Mouse (Mus musculus): Measurements from ENCODE around the gene Vsir.
A peak's percentile ranks its signal among the peaks of the same experiment; 100 is the strongest.

The Vsir gene

GRCm38 (mm10) chr10:60346701-60347405 is at the start of gene Vsir:
Vsir (plus strand) TSS chr10:60346851.
- peak; percentile 76 for DNase-seq

GRCm38 (mm10) chr10:60299636-60300035 is 47.0 kb upstream of the Vsir start:
- no peak for DNase-seq

GRCm38 (mm10) chr10:60303419-60303818 is 43.2 kb upstream of the Vsir start:
- no peak for DNase-seq

- peak; percentile 69 for DNase-seq
Observed at GRCm38 (mm10) chr10:60304854-60305628, 41.6 kb upstream of the Vsir start.

GRCm38 (mm10) chr10:60310629-60311028 is 36.0 kb upstream of the Vsir start:
- no peak for DNase-seq

GRCm38 (mm10) chr10:60313606-60314005 is 33.0 kb upstream of the Vsir start:
- DNase-seq, result no peak

- DNase-seq, result no peak
Observed at GRCm38 (mm10) chr10:60316166-60316565, 30.5 kb upstream of the Vsir start.

GRCm38 (mm10) chr10:60328963-60329650 is 17.5 kb upstream of the Vsir start:
- DNase-seq, result no peak

GRCm38 (mm10) chr10:60334583-60334982 is 12.1 kb upstream of the Vsir start:
- DNase-seq, result no peak

- no peak for DNase-seq
Observed at GRCm38 (mm10) chr10:60335021-60335420, 11.6 kb upstream of the Vsir start.

GRCm38 (mm10) chr10:60341528-60341927 is 5.1 kb upstream of the Vsir start:
- DNase-seq, result no peak

GRCm38 (mm10) chr10:60344111-60344510 is 2.5 kb upstream of the Vsir start:
- DNase-seq, result no peak

- DNase-seq, result no peak
Observed at GRCm38 (mm10) chr10:60346056-60346455, 595 bp upstream of the Vsir start.

- DNase-seq, result no peak
Observed at GRCm38 (mm10) chr10:60347768-60348610, 1.3 kb downstream of the Vsir start.

- DNase-seq, result peak; percentile 25
Observed at GRCm38 (mm10) chr10:60349056-60349455, 2.4 kb downstream of the Vsir start.

- DNase-seq, result no peak
Observed at GRCm38 (mm10) chr10:60349644-60350043, 3.0 kb downstream of the Vsir start.

GRCm38 (mm10) chr10:60350077-60350804 is 3.6 kb downstream of the Vsir start:
- DNase-seq, result no peak

- peak; percentile 94 for DNase-seq
Observed at GRCm38 (mm10) chr10:60350805-60351167, 4.1 kb downstream of the Vsir start.

- DNase-seq, result no peak
Observed at GRCm38 (mm10) chr10:60351248-60351647, 4.6 kb downstream of the Vsir start.

- peak; percentile 48 for DNase-seq
Observed at GRCm38 (mm10) chr10:60351761-60352455, 5.3 kb downstream of the Vsir start.

- no peak for DNase-seq
Observed at GRCm38 (mm10) chr10:60353241-60354002, 6.8 kb downstream of the Vsir start.

All from kidney, adult 18-20 months (tissue).